Mouse (Mus musculus): ENCODE results near the gene Atrnl1.
"Not testable (repeated sequence)": the region's sequence is repeated elsewhere in the genome, so short reads cannot be mapped to it uniquely, and the experiment has no call there.

Atrnl1 gene

GRCm38 (mm10) chr19:57814291-57814690 is 203.5 kb downstream of the Atrnl1 start:
- in situ Hi-C loops (cut with MboI; ENCODE audit: low sequenced_read_pairs) = no loop called here

GRCm38 (mm10) chr19:57816221-57816996 is 205.6 kb downstream of the Atrnl1 start:
- in situ Hi-C loops (cut with MboI; ENCODE audit: low sequenced_read_pairs) = no loop called here

- in situ Hi-C loops (cut with MboI; ENCODE audit: low sequenced_read_pairs) = no loop called here
Measured at GRCm38 (mm10) chr19:57817736-57818135, 206.9 kb downstream of the Atrnl1 start.

GRCm38 (mm10) chr19:57823446-57823845 is 212.6 kb downstream of the Atrnl1 start:
- in situ Hi-C loops (cut with MboI; ENCODE audit: low sequenced_read_pairs) = no loop called here

- in situ Hi-C loops (cut with MboI; ENCODE audit: low sequenced_read_pairs) = no loop called here
Measured at GRCm38 (mm10) chr19:57825271-57826207, 214.7 kb downstream of the Atrnl1 start.

- in situ Hi-C loops (cut with MboI; ENCODE audit: low sequenced_read_pairs) = no loop called here
Measured at GRCm38 (mm10) chr19:57833083-57833482, 222.2 kb downstream of the Atrnl1 start.

DNA sequence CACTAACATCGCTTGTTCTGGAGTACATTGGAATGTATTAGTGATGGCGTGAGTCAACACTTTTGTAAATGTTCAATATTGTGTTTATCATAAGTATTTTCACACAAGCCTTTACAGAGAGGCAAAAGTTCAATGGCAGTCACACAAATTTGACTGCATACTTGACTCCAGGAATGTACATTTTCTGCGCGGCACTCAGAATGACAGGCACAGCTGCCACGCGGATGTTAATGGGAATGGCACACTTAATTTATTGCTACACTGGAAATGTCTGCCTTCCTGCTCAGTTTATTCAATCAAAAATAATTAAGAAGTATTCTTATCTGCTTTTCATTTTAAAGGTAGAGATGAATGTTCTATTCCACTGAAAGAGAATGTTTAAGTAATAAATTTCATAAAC is 227.0 kb downstream of the Atrnl1 start:
- in situ Hi-C loops (cut with MboI; ENCODE audit: low sequenced_read_pairs) = no loop called here

DNA sequence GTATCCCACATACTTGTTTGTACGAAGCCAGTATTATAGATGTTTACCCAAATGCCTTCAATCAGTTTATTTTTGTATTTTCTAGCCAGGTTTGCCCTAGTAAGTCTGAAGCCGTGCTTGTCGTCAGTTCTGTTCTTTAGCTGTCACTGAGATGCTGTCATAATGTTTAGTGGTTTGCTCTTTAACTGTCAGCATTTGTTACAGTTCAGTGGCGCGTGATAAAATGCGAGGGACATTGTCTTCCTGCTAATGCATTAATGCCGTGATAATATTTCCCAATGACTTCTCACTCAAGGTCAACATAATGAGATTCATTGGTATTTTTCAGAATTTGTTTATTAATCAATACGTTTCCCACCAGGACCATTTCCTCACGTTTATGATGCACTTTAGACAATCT is 227.7 kb downstream of the Atrnl1 start:
- in situ Hi-C loops (cut with MboI; ENCODE audit: low sequenced_read_pairs) = no loop called here

GRCm38 (mm10) chr19:57849915-57850314 is 239.1 kb downstream of the Atrnl1 start:
- in situ Hi-C loops (cut with MboI; ENCODE audit: low sequenced_read_pairs) = no loop called here

DNA sequence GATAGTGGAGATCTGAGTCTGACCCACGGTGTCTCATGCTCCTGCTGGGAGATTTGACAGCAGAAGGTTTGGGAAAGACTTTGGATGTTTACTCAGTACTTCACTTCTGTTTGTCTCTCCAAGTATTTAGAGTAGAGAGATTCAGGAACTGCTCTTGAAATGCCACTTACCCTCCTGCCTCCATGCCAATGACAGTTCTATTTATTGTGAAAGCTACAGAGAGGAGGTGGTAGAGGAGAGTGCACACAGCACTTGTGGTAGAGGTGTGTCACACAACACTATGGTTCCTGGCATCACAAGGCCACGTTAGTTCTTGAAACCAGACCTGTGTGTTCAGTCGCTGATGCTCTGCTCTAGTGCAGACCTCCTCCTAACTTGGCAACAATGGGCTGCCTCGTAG is 257.5 kb downstream of the Atrnl1 start:
- in situ Hi-C loops (cut with MboI; ENCODE audit: low sequenced_read_pairs) = no loop called here

- in situ Hi-C loops (cut with MboI; ENCODE audit: low sequenced_read_pairs) = no loop called here
Measured at GRCm38 (mm10) chr19:57870871-57871270, 260.0 kb downstream of the Atrnl1 start.

- in situ Hi-C loops (cut with MboI; ENCODE audit: low sequenced_read_pairs) = no loop called here
Measured at GRCm38 (mm10) chr19:57876057-57876456, 265.2 kb downstream of the Atrnl1 start.

GRCm38 (mm10) chr19:57877343-57877742 is 266.5 kb downstream of the Atrnl1 start:
- in situ Hi-C loops (cut with MboI; ENCODE audit: low sequenced_read_pairs) = no loop called here

DNA sequence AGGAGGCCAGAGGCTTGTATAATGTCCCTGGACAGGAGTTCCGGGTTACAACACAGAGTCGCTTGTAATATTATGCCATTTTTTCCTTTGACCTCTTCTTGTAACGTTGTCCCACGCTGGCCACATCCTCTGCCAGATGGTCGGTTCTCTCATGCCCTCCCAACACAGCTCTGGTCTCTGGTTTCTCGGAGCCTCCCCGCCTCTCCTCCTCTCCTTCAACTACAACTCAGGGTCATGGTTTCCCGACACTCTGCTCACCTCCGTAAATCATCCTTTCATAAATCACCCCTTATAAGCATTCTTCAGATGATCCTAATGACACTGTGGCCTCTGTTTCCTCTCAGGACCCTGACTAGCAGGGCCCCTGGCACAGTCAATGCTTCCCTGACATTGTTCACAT is 267.7 kb downstream of the Atrnl1 start:
- in situ Hi-C loops (cut with MboI; ENCODE audit: low sequenced_read_pairs) = no loop called here

GRCm38 (mm10) chr19:57879841-57880240 is 269.0 kb downstream of the Atrnl1 start:
- in situ Hi-C loops (cut with MboI; ENCODE audit: low sequenced_read_pairs) = not testable (repeated sequence)

DNA sequence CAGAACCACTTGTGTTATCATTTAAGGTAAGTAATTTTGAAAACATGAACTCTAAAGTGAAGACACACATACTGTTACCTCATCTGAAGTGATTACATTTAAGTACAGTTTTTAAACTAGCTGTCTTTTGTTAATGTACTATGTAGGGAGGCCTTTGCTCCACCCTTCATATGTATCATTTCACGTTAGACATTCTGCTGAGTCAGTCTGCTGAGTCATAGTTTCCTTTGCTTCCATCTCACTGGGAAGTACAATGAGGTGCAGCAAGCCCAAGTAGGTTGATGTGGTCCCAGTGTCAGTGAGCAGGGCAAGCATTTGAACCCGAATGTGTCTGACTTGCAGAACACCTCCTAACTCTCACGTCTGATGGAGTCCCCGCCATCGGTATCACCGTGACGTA is 271.1 kb downstream of the Atrnl1 start:
- in situ Hi-C loops (cut with MboI; ENCODE audit: low sequenced_read_pairs) = no loop called here

- in situ Hi-C loops (cut with MboI; ENCODE audit: low sequenced_read_pairs) = no loop called here
Measured at GRCm38 (mm10) chr19:57888871-57889270, 278.0 kb downstream of the Atrnl1 start.

DNA sequence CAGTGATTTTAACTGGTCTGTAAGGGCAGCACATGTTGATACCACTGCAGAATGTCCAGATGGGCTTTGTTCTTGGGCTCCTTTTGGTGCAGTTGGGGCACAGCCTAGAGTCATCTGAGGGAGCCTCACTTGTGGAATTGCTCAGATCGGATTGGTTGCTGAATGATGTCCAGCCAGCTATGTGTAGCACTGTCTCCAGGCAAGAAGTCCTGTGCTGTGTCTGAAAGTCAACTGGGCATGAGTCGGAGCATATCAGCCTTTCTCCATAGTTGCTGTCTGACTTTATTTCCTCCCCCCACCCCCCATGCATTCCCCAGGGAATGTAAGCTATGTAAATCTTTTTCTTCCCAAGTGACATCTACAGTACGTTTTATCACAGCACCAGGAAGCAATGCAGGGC is 278.9 kb downstream of the Atrnl1 start:
- in situ Hi-C loops (cut with MboI; ENCODE audit: low sequenced_read_pairs) = no loop called here

DNA sequence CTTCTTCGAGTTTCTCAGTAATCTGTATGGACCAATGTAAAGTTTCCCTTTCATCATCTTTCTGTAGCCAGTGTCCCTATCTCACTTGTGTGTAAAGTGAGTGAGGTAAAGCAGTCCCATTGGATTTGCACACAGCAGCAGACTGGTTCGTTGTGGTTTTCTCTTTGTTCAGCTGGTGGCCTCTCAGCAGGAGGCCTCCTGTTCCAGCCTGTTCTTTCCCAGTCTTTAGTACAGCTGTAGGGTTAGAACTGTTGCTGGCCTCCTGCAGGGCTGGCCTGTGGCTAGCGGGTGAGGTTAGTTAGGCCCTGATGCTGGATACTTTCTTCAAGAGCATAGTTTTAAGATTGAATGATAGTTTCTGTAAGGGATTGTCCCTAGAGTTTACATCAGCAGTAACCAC is 280.1 kb downstream of the Atrnl1 start:
- in situ Hi-C loops (cut with MboI; ENCODE audit: low sequenced_read_pairs) = no loop called here

DNA sequence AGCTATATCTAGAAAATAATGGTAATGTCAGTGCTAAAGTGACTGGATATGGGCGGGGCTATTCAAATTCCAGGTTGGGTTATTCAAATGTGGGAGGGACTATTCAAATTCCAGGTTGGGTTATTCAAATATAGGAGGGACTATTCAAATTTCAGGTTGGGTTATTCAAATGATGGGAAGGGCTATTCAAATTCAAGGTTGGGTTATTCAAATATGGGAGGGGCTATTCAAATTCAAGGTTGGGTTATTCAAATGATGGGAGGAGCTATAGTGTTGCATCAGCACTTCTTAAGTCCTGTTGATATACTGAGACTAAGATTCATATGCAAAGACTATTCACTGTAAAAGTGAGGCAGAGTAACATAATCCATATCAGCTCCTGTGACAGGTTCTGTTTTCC is 283.4 kb downstream of the Atrnl1 start:
- in situ Hi-C loops (cut with MboI; ENCODE audit: low sequenced_read_pairs) = no loop called here

GRCm38 (mm10) chr19:57900037-57900436 is 289.2 kb downstream of the Atrnl1 start:
- in situ Hi-C loops (cut with MboI; ENCODE audit: low sequenced_read_pairs) = no loop called here

DNA sequence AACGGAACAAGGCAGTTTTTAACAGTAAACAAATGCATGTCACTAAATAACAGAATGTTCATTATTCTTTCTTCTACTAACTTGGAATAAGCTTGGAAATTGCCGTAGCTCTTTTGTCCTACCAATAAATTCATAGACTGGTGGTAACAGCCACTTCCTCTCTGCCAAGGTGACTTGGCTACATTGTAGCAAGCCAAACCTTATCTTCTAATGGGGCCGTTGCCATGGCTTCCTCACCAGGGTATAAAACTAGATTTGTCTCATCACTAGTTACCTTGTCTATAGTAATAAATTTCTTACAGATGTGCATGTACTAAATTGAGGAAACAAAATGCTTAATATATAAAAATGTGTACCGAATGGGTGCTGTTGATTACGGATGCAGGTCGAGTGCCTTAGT is 298.6 kb downstream of the Atrnl1 start:
- in situ Hi-C loops (cut with MboI; ENCODE audit: low sequenced_read_pairs) = no loop called here

Data from CH12F3 (cell line).